Mouse (Mus musculus) spleen, postnatal 4 days (tissue): ENCODE measurements around the gene Exoc4.

Experiments
- DNase-seq, 2 experiments: peaks; one replicate each; pipeline ENCODE4 v3.0.0; 2022; ENCODE audit warnings: low spot score in 2 of 2

Exoc4 gene

GRCm38 (mm10) chr6:34013469-34013868 lies 764.6 kb downstream of the Exoc4 start:
- no peak for DNase-seq
